Mouse (Mus musculus) megakaryocyte, embryonic 14.5 days (primary cell): ENCODE measurements around the gene Spindoc.

Experiments used
- FLI1 ChIP-seq: IDR thresholded peaks from 2 replicates; pipeline ENCODE4 v1.6.1; 2012; ENCODE audit warnings: low read length, inconsistent platforms, mixed read lengths
- GATA1 ChIP-seq: IDR thresholded peaks from 3 replicates; pipeline ENCODE4 v1.6.1; 2012; ENCODE audit warnings: mixed read lengths, low read length, inconsistent platforms, borderline replicate concordance

DNA sequence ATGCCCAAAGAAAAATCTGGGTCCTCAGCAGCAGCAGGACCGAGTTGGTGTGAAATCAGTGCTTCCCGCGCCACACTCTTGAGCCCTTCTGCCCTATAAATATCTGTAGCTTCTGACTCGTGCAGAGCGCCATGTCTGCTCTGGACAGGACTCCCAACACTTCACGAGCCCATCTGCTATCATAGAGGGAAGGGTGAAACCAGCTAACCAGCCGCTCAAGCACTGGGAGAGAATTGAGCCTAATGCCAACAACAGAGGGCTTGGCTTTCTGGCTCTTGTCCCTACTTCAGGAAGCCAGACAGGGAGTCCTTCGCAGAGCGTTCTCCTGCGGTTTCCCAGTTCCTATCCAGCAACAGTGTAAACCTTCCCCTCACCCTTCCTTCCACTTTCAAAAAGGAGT is 71.5 kb downstream of the Spindoc start:
- TF ChIP-seq GATA1 (no peak), FLI1 (no peak)
